ENCODE assay signal across 22 mouse cellular contexts in the genomic region with DNA sequence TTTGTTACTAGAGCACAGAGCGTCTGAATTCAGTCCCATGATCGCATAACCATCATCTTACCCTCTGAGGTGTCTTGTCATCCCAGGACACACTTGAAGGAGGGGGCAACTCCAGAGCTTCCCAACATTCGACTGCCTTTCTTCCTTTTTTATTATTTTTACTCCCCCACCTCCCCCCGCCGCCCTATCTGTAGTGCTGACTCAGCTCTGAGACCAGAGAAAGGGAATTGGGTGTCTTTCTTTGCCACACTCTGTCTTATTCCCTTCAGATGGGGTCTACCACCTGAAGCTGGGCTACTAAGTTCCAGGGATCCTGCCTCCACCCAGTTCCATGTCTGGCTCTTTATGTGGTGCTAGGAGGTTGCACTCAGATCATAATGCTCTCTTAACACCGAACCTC. TPM values are rescaled to one million over a fixed set of nuclear protein-coding genes. Genes with fewer than 3 reads are reported as not detected.
DNase-seq lines count a peak whose midpoint lies in the region; ATAC-seq and TF ChIP-seq lines count a peak whose summit lies in the region.
"Had no signal": no experiment of that assay in that cellular context is flagged by ENCODE, and none has a peak within 500 bp of the region (broad histone marks: within the 10 kb centered on the region; RNA-seq: fewer than 3 reads in every experiment).

No protein-coding gene starts in this region.

- DNase-seq in intestine, embryonic 14.5 days (ENCODE audit: low spot score), result peak; percentile 7
- DNase-seq in ES-E14 (ENCODE audit: low read depth, low spot score), result no peak
- DNase-seq in MEL-GATA-1-ER (ENCODE audit: extremely low read depth, low read depth), result peak; percentile 35
- DNase-seq in ZHBTc4 (ENCODE audit: low read depth, low spot score), result peak; percentile 17
- no peak for DNase-seq in lung, adult 18-20 months
- no peak for DNase-seq in right cerebral cortex, adult 18-20 months
- no peak for DNase-seq in lung, postnatal 10 days

- H3K27ac ChIP-seq in intestine, embryonic 14.5 days (ENCODE audit: low read depth), result no peak overlapping the region
- H3K27ac ChIP-seq in intestine, embryonic 15.5 days, result no peak overlapping the region
- H3K27ac ChIP-seq in ES-E14 (ENCODE audit: insufficient read depth, low read depth, low read length, poor library complexity, severe bottlenecking), result peak overlapping the region; percentile 79; the same call in 1 of the 2 replicates
- H3K27ac ChIP-seq: embryonic facial prominence, embryonic 13.5 days; embryonic facial prominence, embryonic 15.5 days; forebrain, embryonic 10.5 days; forebrain, embryonic 12.5 days had no signal

- H3K4me1 ChIP-seq in intestine, embryonic 14.5 days (replicated peaks; ENCODE audit: control insufficient read depth, insufficient read depth, low read length), result no peaks in the 10 kb centered on the region
- H3K4me1 ChIP-seq in intestine, embryonic 15.5 days (replicated peaks), result no peaks in the 10 kb centered on the region
- peaks cover 0 to 12% of the 10 kb centered on the region in 2 experiments; a peak in 2 of 4 replicates for H3K4me1 ChIP-seq in ES-E14 (ENCODE audit: control insufficient read depth in 2 of 2, insufficient read depth in 2 of 2, low read length in 2 of 2, poor library complexity in 1 of 2)
- H3K4me1 ChIP-seq: embryonic facial prominence, embryonic 15.5 days had no signal

- 79% methylated on average over 6 of the region's 6 CpGs for WGBS in intestine, embryonic 14.5 days
- WGBS in intestine, embryonic 15.5 days, result 78% methylated on average over 6 of the region's 6 CpGs

- no peaks in the 10 kb centered on the region for H3K9me3 ChIP-seq in intestine, embryonic 14.5 days (ENCODE audit: control insufficient read depth, low read length)
- H3K9me3 ChIP-seq in intestine, embryonic 15.5 days, result no peaks in the 10 kb centered on the region
- no peaks in the 10 kb centered on the region for H3K9me3 ChIP-seq in ES-E14 (ENCODE audit: control insufficient read depth, insufficient read depth, low read depth, low read length)
- H3K9me3 ChIP-seq: embryonic facial prominence, embryonic 13.5 days; embryonic facial prominence, embryonic 15.5 days; forebrain, embryonic 10.5 days; forebrain, embryonic 12.5 days had no signal

- no peak overlapping the region for H3K4me3 ChIP-seq in intestine, embryonic 14.5 days (ENCODE audit: low read depth, low read length)
- no peak overlapping the region for H3K4me3 ChIP-seq in intestine, embryonic 15.5 days (replicated peaks)
- 0 out of 4 replicates have a peak overlapping the region, but pooled peaks of 1 of the 2 experiments have one; percentile 35 for H3K4me3 ChIP-seq in ES-E14 (ENCODE audit: insufficient read depth in 1 of 2, low read depth in 1 of 2, low read length in 2 of 2, poor library complexity in 1 of 2, severe bottlenecking in 1 of 2)
- H3K4me3 ChIP-seq: embryonic facial prominence, embryonic 13.5 days; embryonic facial prominence, embryonic 15.5 days; erythroblast, embryonic 14.5 days; forebrain, embryonic 10.5 days; forebrain, embryonic 12.5 days had no signal

- no peaks in the 10 kb centered on the region for H3K36me3 ChIP-seq in intestine, embryonic 14.5 days (ENCODE audit: control insufficient read depth, insufficient read depth, low read length)
- H3K36me3 ChIP-seq in intestine, embryonic 15.5 days, result no peaks in the 10 kb centered on the region
- H3K36me3 ChIP-seq in ES-E14 (ENCODE audit: control insufficient read depth, insufficient read depth, low read length, poor library complexity, severe bottlenecking), result no peaks in the 10 kb centered on the region
- H3K36me3 ChIP-seq: embryonic facial prominence, embryonic 13.5 days; embryonic facial prominence, embryonic 15.5 days; forebrain, embryonic 10.5 days; forebrain, embryonic 12.5 days had no signal

- no peaks in the 10 kb centered on the region for H3K27me3 ChIP-seq in intestine, embryonic 14.5 days (replicated peaks; ENCODE audit: control insufficient read depth, insufficient read depth, low read length)
- no peaks in the 10 kb centered on the region for H3K27me3 ChIP-seq in intestine, embryonic 15.5 days (replicated peaks)
- H3K27me3 ChIP-seq: embryonic facial prominence, embryonic 13.5 days; embryonic facial prominence, embryonic 15.5 days; forebrain, embryonic 12.5 days had no signal

- no peak for ATAC-seq in intestine, embryonic 14.5 days (replicated peaks; ENCODE audit: low FRiP score, low TSS enrichment, low read depth)
- ATAC-seq in intestine, embryonic 15.5 days, result no peak

- in situ Hi-C loops in ES-E14 (cut with MboI; ENCODE audit: low sequenced_read_pairs in 2 of 2, unreplicated experiment in 2 of 2), result loop anchor here in 1 of 2 experiments (10.0 kb wide), 1 partner anchor 84 kb away; no protein-coding TSS in a partner anchor

- no peak overlapping the region for H3K4me2 ChIP-seq in intestine, embryonic 14.5 days (ENCODE audit: low read length)
- H3K4me2 ChIP-seq in intestine, embryonic 15.5 days (replicated peaks), result no peak overlapping the region
- H3K4me2 ChIP-seq: embryonic facial prominence, embryonic 15.5 days had no signal

- H3K9ac ChIP-seq in intestine, embryonic 14.5 days (ENCODE audit: low read length), result no peak overlapping the region
- no peak overlapping the region for H3K9ac ChIP-seq in intestine, embryonic 15.5 days
- peak overlapping the region; percentile 61; the same call in 1 of the 2 replicates for H3K9ac ChIP-seq in ES-E14 (ENCODE audit: insufficient read depth, low read depth, low read length, poor library complexity, severe bottlenecking)
- H3K9ac ChIP-seq: embryonic facial prominence, embryonic 13.5 days; embryonic facial prominence, embryonic 15.5 days; forebrain, embryonic 12.5 days; forebrain, postnatal 0 days had no signal

TF ChIP-seq in ES-E14, 5 proteins besides CTCF, POLR2A, EP300 and RAD21:
- TF ChIP-seq MAFK (IDR thresholded peaks at IDR 0.05; ENCODE audit: insufficient read depth, low read depth, low read length) (peak; percentile 72; the same call in 1 of the 2 replicates), CHD2 (IDR thresholded peaks at IDR 0.05; ENCODE audit: low read depth, low read length) (no peak), ZNF384 (IDR thresholded peaks at IDR 0.05; ENCODE audit: low read depth, low read length) (no peak)
TF ChIP-seq in ES-E14: peak in this region for 1.

RNA-seq across cellular contexts. Expression of a gene that starts 25.0 kb away (rescaled TPM):
- not detected in 2 replicates for polyA plus RNA-seq in intestine, embryonic 14.5 days (2014; fragmentation: Nextera tagmentation; extraction: Ambion mirVana)
- not detected in 2 replicates for polyA plus RNA-seq in intestine, embryonic 15.5 days (2015; fragmentation: Nextera tagmentation; extraction: Ambion mirVana)
- 0.11 and 0.45 TPM in 2 replicates for total RNA-seq in ES-E14 (2012; rRNA removed)
- total RNA-seq: adrenal gland, adult 2 months; adrenal gland, postnatal 10 days; adrenal gland, postnatal 25 days; adrenal gland, postnatal 4 days; common myeloid progenitor, adult 5-6 weeks; forebrain, postnatal 0 days had no signal
- polyA plus RNA-seq: adrenal gland, adult 2 months; brain, embryonic 14.5 days; C2C12; embryonic facial prominence, embryonic 13.5 days; embryonic facial prominence, embryonic 15.5 days; erythroblast, embryonic 14.5 days; forebrain, embryonic 10.5 days; forebrain, embryonic 12.5 days; forebrain, embryonic 14.5 days; forebrain, postnatal 0 days had no signal

RNA-seq across cellular contexts. Expression of a gene that starts 34.4 kb away (rescaled TPM):
- 0.09 and 0.39 TPM in 2 replicates for polyA plus RNA-seq in intestine, embryonic 14.5 days (2014; fragmentation: Nextera tagmentation; extraction: Ambion mirVana)
- polyA plus RNA-seq in intestine, embryonic 15.5 days (2015; fragmentation: Nextera tagmentation; extraction: Ambion mirVana), result 0.20 and 0.27 TPM in 2 replicates
- 0.27 and 0.32 TPM in 2 replicates for total RNA-seq in ES-E14 (2012; rRNA removed)
- total RNA-seq: adrenal gland, adult 2 months; forebrain, postnatal 0 days had no signal
- polyA plus RNA-seq: C2C12; erythroblast, embryonic 14.5 days; forebrain, embryonic 10.5 days; forebrain, embryonic 12.5 days had no signal

RNA-seq across cellular contexts. Expression of a gene that starts 52.9 kb away (rescaled TPM):
- 0.11 TPM in 1 of 2 replicates, not detected in the other for polyA plus RNA-seq in intestine, embryonic 14.5 days (2014; fragmentation: Nextera tagmentation; extraction: Ambion mirVana)
- polyA plus RNA-seq in intestine, embryonic 15.5 days (2015; fragmentation: Nextera tagmentation; extraction: Ambion mirVana), result 0.50 and 0.98 TPM in 2 replicates
- not detected in 2 replicates for total RNA-seq in ES-E14 (2012; rRNA removed)
- total RNA-seq: forebrain, postnatal 0 days had no signal
- polyA plus RNA-seq: C2C12; forebrain, embryonic 10.5 days; forebrain, embryonic 12.5 days; forebrain, postnatal 0 days had no signal

Comparison
In these comparisons a context has a peak if more than half of its experiments do, and no peak if none do; other contexts are left out.
1. DNase-seq: peak in intestine, embryonic 14.5 days (single experiment), MEL-GATA-1-ER (single experiment) and ZHBTc4 (single experiment); none in ES-E14 (single experiment), lung, adult 18-20 months (0 of 2), right cerebral cortex, adult 18-20 months (single experiment) and lung, postnatal 10 days (single experiment).